Mouse (Mus musculus) embryonic fibroblast, embryonic 13.5 days (primary cell): Measurements from ENCODE around the gene Yeats2. TPM values are rescaled to one million over a fixed set of nuclear protein-coding genes. Genes with fewer than 3 reads are reported as not detected.
A peak's percentile ranks its signal among the peaks of the same experiment; 100 is the strongest.

Source experiments
- H3K27ac ChIP-seq: 2 replicates; pipeline ENCODE4 v1.5.1; 2012; ENCODE audit warnings: low read length, control low read depth, inconsistent platforms; ENCODE audit not compliant: insufficient read depth
- H3K4me1 ChIP-seq: 2 replicates; pipeline ENCODE4 v1.6.1; 2011; ENCODE audit warnings: low read length; ENCODE audit not compliant: control insufficient read depth, insufficient read depth
- H3K4me3 ChIP-seq: 2 replicates; pipeline ENCODE4 v1.5.1; 2011; ENCODE audit warnings: mild to moderate bottlenecking, control low read depth, low read length; ENCODE audit not compliant: insufficient read depth
- CTCF ChIP-seq: IDR thresholded peaks from 2 replicates; pipeline ENCODE4 v1.5.1; 2011; ENCODE audit warnings: mild to moderate bottlenecking, control low read depth, low read length, moderate library complexity, borderline replicate concordance; ENCODE audit not compliant: insufficient read depth
- POLR2A ChIP-seq: IDR thresholded peaks from 2 replicates; pipeline ENCODE4 v1.6.1; 2011; ENCODE audit warnings: low read depth, mild to moderate bottlenecking, control low read depth, low read length, moderate library complexity
- polyA plus RNA-seq: library from polyadenylated mRNA; stranded (reverse); fragments of >200 nt; gene quantifications from 2 replicates; pipeline ENCODE4 v1.2.4, GENCODE M21; 2011; ENCODE audit warnings: low read depth; ENCODE audit not compliant: missing spikeins, insufficient read length

Yeats2 gene
- 40.6 and 50.3 TPM in 2 replicates for polyA plus RNA-seq

DNA sequence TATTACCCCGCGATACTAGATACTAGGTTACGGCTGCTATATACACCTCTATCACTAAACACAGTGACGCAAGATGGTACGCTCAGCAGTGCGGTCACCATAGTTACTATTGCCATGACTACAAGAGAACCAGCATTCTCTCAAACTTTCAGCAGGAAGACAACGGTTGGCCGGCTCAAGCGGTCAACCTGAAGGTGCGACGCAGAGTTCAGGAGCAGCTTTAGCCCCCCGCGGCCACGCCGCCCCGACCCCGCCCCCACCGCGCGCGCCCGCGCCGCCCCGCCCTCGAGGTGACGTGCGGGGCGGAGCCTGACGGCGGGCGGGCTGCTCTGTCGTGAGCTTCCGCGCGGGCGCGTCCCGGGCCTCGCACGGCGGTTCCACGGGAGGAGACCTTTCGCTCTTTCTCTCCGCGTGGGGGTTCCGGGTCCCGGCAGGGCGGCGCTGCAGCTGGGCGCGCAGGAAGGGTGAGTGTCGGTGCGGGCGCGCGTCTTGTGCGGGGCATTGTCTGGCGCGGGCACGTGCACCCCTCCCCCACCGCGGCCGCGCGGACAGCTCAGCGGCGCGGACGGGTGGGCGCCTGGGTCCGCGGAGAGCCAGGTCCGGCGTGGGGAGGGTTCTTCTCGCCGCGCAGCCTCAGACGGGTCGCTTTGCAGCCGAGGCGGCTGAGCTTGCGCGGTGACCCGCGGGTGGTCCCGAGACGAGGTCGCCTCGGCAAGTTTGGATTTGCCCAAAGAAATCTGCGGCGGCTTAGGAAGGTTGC is at the start of gene Yeats2:
Yeats2 (plus strand) TSS at position 292 of the 760 bp plus-strand sequence.
- peak within 1 kb of the TSS; percentile 90 for H3K4me3 ChIP-seq
- peak within 1 kb of the TSS; percentile 83 for H3K27ac ChIP-seq
- peak; percentile 81 for TF ChIP-seq POLR2A
- TF ChIP-seq CTCF = no peak
- H3K4me1 ChIP-seq = peaks cover 2% of the 10 kb centered on the region; the same call in 1 of the 2 replicates

- Histone ChIP-seq H3K27ac (no peak overlapping the region), H3K4me3 (no peak overlapping the region), H3K4me1 (no peaks in the 10 kb centered on the region)
- TF ChIP-seq POLR2A (no peak), CTCF (no peak)
Observed at GRCm38 (mm10) chr16:20095966-20096365, 44.9 kb upstream of the Yeats2 start.

GRCm38 (mm10) chr16:20097069-20097710 is 43.7 kb upstream of the Yeats2 start, which contains the start of gene Klhl24:
Gene Klhl24 (plus strand): TSS chr16:20097542.
- Histone ChIP-seq H3K4me3 (peak within 1 kb of the TSS; percentile 85), H3K27ac (peak within 1 kb of the TSS; percentile 44), H3K4me1 (no peaks in the 10 kb centered on the region)
- TF ChIP-seq CTCF = no peak
- TF ChIP-seq POLR2A = peak; percentile 69

DNA sequence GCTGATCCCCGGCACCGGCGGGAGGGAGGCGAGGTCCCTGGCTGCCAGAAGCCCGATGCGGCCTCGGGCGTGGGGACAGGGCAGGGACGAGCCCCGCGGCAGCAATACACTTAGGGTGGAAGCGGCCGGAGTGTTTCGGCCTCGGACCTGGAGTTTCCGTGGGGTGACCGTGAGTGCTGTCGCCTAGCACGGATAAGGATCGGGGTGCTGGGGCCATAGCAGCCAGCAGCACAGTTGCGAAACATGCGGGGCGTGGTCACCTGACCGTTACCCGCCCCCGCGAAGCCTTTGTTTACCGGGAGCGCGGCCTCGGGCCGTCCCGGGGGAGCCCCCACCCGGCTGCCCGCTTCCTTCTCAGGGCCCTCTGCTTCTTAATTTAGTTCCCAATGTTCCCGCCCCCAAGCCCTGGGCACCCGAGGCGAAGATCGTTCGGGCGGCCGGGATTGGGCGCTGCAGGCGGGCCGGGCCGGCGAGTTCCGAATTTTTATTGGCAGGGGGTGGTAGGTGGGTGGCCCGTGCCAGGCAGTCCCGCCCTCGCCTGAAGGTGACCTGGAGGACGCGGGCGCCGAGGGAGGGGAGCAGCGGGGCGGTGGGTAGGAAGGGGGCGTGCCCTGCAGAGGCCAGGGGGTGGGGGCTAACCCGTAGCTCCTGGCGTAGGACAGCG is 43.0 kb upstream of the Yeats2 start:
- TF ChIP-seq POLR2A (no peak), CTCF (no peak)
- H3K4me3 ChIP-seq = peak overlapping the region; percentile 85

DNA sequence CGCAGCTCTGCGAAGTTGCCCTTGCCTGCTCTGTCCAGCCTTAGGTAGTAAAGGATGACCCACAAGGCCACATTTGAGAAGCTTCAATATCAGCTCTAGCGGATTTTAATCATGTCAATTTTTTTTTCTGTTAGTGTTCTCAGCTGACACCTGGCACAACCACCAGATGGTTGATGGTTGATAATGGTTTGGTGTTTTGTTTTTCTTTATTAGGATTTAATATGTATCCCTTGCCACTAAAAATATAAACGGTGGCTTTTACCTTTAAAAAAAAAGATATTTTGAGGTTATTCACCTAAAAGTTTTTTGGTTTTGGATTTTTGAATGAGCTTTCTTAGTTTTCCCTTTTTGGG is 42.5 kb upstream of the Yeats2 start:
- H3K27ac ChIP-seq = no peak overlapping the region
- TF ChIP-seq POLR2A (peak; percentile 30; the same call in 1 of the 2 replicates), CTCF (no peak)
- H3K4me3 ChIP-seq = peak overlapping the region; percentile 85
- H3K4me1 ChIP-seq = no peaks in the 10 kb centered on the region

More for the DNA sequence above, 43.0 kb upstream of the Yeats2 start:
- Histone ChIP-seq H3K27ac (peak overlapping the region; percentile 44), H3K4me1 (no peaks in the 10 kb centered on the region)

GRCm38 (mm10) chr16:20098866-20099629 is 41.8 kb upstream of the Yeats2 start:
- Histone ChIP-seq H3K4me1 (no peaks in the 10 kb centered on the region), H3K4me3 (no peak overlapping the region), H3K27ac (no peak overlapping the region)
- no peak for TF ChIP-seq CTCF
- no peak for TF ChIP-seq POLR2A

GRCm38 (mm10) chr16:20106996-20107395 is 33.9 kb upstream of the Yeats2 start:
- H3K4me3 ChIP-seq = no peak overlapping the region
- no peak overlapping the region for H3K27ac ChIP-seq
- no peaks in the 10 kb centered on the region for H3K4me1 ChIP-seq
- no peak for TF ChIP-seq POLR2A
- no peak for TF ChIP-seq CTCF

DNA sequence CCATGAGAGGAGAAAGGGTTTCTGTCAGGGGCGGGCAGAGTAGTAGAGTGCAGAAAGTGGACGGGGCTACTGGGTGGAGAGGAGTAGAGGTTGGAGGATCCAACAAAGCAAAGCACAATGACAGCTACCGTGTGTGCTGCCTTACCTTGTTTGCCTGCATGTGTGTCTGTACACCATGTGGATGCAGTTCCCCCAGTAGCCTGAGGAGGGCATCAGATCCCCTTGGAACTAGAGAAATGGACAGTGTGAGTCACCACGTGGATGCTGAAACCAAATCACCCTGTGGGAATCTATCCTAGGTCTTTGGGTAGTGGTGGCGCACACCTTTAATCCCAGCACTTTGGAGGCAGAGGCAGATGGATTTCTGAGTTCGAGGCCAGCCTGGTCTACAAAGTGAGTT is 31.9 kb upstream of the Yeats2 start:
- H3K4me1 ChIP-seq = no peaks in the 10 kb centered on the region
- TF ChIP-seq POLR2A (no peak), CTCF (no peak)
- no peak overlapping the region for H3K4me3 ChIP-seq
- no peak overlapping the region for H3K27ac ChIP-seq

- Histone ChIP-seq H3K27ac (no peak overlapping the region), H3K4me3 (no peak overlapping the region), H3K4me1 (no peaks in the 10 kb centered on the region)
- TF ChIP-seq CTCF = no peak
- no peak for TF ChIP-seq POLR2A
Observed at GRCm38 (mm10) chr16:20112649-20113048, 28.2 kb upstream of the Yeats2 start.
